Mouse (Mus musculus) lung, embryonic 16.5 days (tissue): ENCODE measurements around the gene Ptk6. TPM values are rescaled to one million over a fixed set of nuclear protein-coding genes. Genes with fewer than 3 reads are reported as not detected.

Source experiments
- ATAC-seq: fragments of 200-750 bp; cut with Nextera tagmentation; 2 replicates; pipeline ENCODE4 v1.8.0; 2017; ENCODE audit warnings: low read depth, mild to moderate bottlenecking, moderate library complexity
- H3K27ac ChIP-seq: fragments of 300-500 bp; sonication (generic); 2 replicates; pipeline ENCODE4 v1.5.1; 2014; ENCODE audit warnings: mild to moderate bottlenecking, control low read depth, low read length
- H3K27me3 ChIP-seq: fragments of 300-500 bp; sonication (generic); 2 replicates; pipeline ENCODE4 v1.6.1; 2014; ENCODE audit warnings: low read depth, low read length, mixed read lengths; ENCODE audit not compliant: control insufficient read depth, insufficient read depth
- H3K36me3 ChIP-seq: fragments of 300-500 bp; sonication (generic); 2 replicates; pipeline ENCODE4 v1.6.1; 2014; ENCODE audit warnings: low read length; ENCODE audit not compliant: control insufficient read depth, insufficient read depth
- H3K4me1 ChIP-seq: fragments of 300-500 bp; sonication (generic); replicated peaks from 2 replicates; pipeline ENCODE4 v1.6.1; 2014; ENCODE audit warnings: low read length, mixed read lengths; ENCODE audit not compliant: control insufficient read depth, insufficient read depth
- H3K4me2 ChIP-seq: fragments of 300-500 bp; sonication (generic); 2 replicates; pipeline ENCODE4 v1.6.1; 2014; ENCODE audit warnings: low read depth, low read length, control low read depth
- H3K4me3 ChIP-seq: fragments of 300-500 bp; sonication (generic); 2 replicates; pipeline ENCODE4 v1.5.1; 2014; ENCODE audit warnings: mild to moderate bottlenecking, low read length, control low read depth
- H3K9ac ChIP-seq: fragments of 300-500 bp; sonication (generic); 2 replicates; pipeline ENCODE4 v1.6.1; 2014; ENCODE audit warnings: low read length, control low read depth
- H3K9me3 ChIP-seq: fragments of 300-500 bp; sonication (generic); 2 replicates; pipeline ENCODE4 v1.6.1; 2016; ENCODE audit warnings: low read length; ENCODE audit not compliant: control insufficient read depth
- WGBS: fragments of 180-500 bp; shearing (Covaris S2); extraction: QIAGEN DNeasy Blood & Tissue Kit; methylation state at CpG from one replicate; pipeline ENCODE4 v1.1.7; 2014; 5-methylcytosine and 5-hydroxymethylcytosine counted together
- polyA plus RNA-seq: library from polyadenylated mRNA; unstranded; fragments of >200 nt; fragmentation: Nextera tagmentation; extraction: Ambion mirVana; gene quantifications from 2 replicates; pipeline ENCODE4 v1.2.1, GENCODE M21; 2015

Gene Ptk6
- polyA plus RNA-seq: 0.04 and 0.05 TPM in 2 replicates

DNA sequence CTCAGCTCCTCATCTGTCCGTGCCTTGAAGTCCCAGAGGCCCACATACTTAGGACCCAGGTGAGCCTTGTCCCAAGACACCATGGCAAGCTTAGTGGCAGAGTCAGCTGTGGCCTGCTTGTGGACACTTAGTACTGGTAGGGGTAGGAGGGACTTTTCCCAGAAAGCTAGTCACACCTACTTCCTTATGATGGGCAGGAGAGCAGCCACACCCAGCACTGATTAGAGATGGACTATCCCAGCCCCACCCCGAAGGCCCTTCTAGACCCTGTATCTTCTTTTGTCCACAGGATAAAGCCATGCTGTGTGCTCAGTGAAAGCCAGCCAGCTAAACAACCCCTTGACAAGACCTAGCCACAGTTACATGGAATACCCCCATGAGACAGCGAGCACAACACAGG is at the start of gene Ptk6:
Gene Ptk6 (minus strand): TSS at position 368 of the 400 bp plus-strand sequence.
- Histone ChIP-seq H3K4me1 (no peaks in the 10 kb centered on the region), H3K27ac (no peak within 1 kb of the TSS), H3K9ac (no peak within 1 kb of the TSS), H3K4me3 (no peak within 1 kb of the TSS), H3K36me3 (no peaks in the 10 kb centered on the region), H3K9me3 (no peaks in the 10 kb centered on the region), H3K4me2 (no peak within 1 kb of the TSS), H3K27me3 (no peaks in the 10 kb centered on the region)
- ATAC-seq: no peak
- whole genome bisulfite sequencing: 80% methylated on average over 3 of the region's 3 CpGs

DNA sequence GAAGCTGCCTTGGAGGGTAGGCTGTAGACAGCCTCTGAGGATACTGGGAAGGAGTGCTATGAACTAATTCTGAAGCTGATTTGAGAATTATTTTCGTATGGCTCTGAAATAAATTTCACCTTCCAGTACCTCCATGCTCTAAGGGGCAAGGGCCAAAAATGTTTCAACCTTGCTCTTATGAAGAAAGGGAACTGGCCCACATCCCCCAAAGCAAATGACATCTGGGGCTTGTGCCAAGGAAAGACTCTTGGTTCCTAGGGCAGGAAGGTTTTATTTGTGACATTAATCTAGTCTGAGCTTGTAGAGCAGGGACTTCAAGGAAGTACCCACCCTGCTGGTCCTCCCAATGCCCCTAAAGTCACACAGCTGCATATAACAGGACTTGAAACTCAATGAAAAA is 49.3 kb upstream of the Ptk6 start:
- H3K36me3 ChIP-seq: peaks cover 36% of the 10 kb centered on the region
- H3K4me2 ChIP-seq: no peak overlapping the region
- H3K9me3 ChIP-seq: no peaks in the 10 kb centered on the region
- WGBS: 79% methylated on average over 1 of the region's 1 CpGs
- no peaks in the 10 kb centered on the region for H3K27me3 ChIP-seq
- no peak overlapping the region for H3K4me3 ChIP-seq
- H3K27ac ChIP-seq: no peak overlapping the region
- H3K9ac ChIP-seq: no peak overlapping the region
- H3K4me1 ChIP-seq: no peaks in the 10 kb centered on the region
- no peak for ATAC-seq

DNA sequence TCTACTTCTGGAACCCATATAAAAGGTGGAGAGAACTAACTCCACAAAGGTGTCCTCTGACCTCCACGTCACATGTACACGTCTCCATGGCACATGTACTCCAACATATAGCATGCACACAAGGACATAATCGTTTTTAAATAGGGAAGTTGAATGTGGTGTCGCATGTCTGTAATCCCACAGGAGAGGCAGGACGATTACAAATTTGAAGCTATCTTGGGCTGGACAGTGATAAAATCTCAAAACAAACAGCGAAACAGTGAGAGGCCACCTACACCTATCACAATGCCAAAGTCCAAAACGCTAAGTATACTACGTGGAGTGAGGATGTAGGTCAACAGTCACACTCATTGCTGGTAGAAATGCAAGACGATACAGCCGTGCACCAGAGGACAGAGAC is 46.6 kb upstream of the Ptk6 start:
- no peak for ATAC-seq
- peaks cover 15% of the 10 kb centered on the region for H3K36me3 ChIP-seq

DNA sequence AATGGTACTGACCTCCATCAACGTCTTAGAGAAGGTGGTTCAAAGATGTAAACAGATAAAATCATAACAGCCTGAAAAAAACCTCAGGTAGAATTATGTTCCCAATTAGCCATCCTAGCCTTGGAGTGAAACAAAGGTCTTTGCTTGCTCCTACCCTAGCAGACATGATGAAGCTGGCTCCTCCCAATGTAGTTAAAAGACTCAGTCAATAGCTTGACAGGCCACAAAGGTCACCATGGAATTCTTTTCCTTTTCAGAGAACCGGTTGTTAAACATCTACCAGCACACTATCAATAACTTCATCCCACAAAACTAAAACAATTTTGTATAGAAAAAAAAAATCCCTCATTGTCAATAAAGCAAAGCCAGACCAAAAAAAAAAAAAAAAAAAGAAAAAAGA is 42.4 kb upstream of the Ptk6 start:
- Histone ChIP-seq H3K27me3 (no peaks in the 10 kb centered on the region), H3K9ac (no peak overlapping the region), H3K4me2 (no peak overlapping the region), H3K4me3 (no peak overlapping the region), H3K27ac (no peak overlapping the region), H3K9me3 (no peaks in the 10 kb centered on the region), H3K4me1 (peaks cover 9% of the 10 kb centered on the region), H3K36me3 (no peaks in the 10 kb centered on the region)
- WGBS: 25% methylated on average over 2 of the region's 2 CpGs
- no peak for ATAC-seq

More for the DNA sequence above, 46.6 kb upstream of the Ptk6 start:
- Histone ChIP-seq H3K4me2 (no peak overlapping the region), H3K9ac (no peak overlapping the region), H3K27me3 (no peaks in the 10 kb centered on the region), H3K4me1 (no peaks in the 10 kb centered on the region), H3K27ac (no peak overlapping the region), H3K9me3 (no peaks in the 10 kb centered on the region), H3K4me3 (no peak overlapping the region)
- WGBS: 76% methylated on average over 10 of the region's 10 CpGs

DNA sequence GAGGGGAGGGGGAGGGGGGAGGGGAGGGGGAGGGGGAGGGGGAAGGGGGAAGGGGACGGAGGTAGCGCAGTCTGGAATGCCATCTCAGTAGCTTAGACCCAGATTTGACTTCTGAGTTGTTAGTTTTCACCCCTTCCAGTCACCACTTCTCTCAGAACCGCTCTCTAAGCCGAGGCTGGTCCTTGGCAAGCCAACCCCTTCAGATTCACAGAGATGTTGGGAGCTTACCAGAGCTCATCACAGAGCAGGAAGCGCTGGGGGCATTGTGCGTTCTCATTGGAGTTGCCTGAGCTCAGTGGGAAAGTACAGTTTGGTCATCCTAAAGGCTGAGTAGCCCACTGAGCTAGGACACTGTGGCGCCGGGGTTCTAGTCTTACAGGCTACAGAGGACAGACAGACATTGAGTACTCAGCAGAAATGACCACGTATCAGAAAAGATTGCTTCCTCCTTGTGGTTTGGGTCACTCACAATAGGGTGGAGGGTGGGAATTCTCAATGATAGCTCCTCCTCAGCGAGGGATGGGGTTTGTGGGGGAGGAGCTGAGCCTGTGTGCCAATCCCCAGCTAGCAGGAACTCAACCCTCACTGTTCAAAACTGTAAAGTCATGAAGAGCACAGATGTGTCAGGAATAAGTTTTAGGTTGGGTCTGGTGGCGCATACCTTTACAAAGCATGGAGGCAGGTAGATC is 41.3 kb upstream of the Ptk6 start:
- H3K27me3 ChIP-seq: no peaks in the 10 kb centered on the region
- no peak overlapping the region for H3K4me2 ChIP-seq
- no peaks in the 10 kb centered on the region for H3K9me3 ChIP-seq
- 30% methylated on average over 11 of the region's 11 CpGs for WGBS
- no peaks in the 10 kb centered on the region for H3K36me3 ChIP-seq
- no peak overlapping the region for H3K9ac ChIP-seq
- no peak overlapping the region for H3K27ac ChIP-seq
- peak; percentile 52; the same call in 1 of the 2 replicates for ATAC-seq
- no peak overlapping the region for H3K4me3 ChIP-seq
- peaks cover 9% of the 10 kb centered on the region for H3K4me1 ChIP-seq

DNA sequence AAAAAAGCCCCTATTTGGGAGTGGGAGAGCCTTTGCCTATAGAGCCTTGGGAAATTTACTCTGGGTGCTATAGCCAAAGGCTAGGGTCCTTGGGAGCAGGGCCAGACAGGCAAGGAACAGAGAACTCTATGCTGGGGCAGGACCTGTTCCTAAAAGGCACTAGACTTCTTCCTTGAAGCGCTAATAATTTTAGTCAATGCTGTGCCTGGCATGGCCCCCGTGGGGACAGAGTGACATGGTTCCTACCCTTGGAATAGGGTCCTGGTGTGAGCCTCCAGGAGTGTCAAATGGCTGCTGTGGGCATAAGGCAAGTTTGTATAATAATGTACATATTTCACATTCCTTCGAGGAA is 39.7 kb upstream of the Ptk6 start:
- no peaks in the 10 kb centered on the region for H3K9me3 ChIP-seq
- ATAC-seq: 0 out of 2 replicates have a peak, but pooled peaks have one; percentile 6
- H3K27ac ChIP-seq: no peak overlapping the region
- peak overlapping the region; percentile 84 for H3K9ac ChIP-seq
- peak overlapping the region; percentile 72 for H3K4me3 ChIP-seq
- H3K27me3 ChIP-seq: no peaks in the 10 kb centered on the region
- peak overlapping the region; percentile 64 for H3K4me2 ChIP-seq
- WGBS: 42% methylated on average over 3 of the region's 3 CpGs
- peaks cover 9% of the 10 kb centered on the region for H3K4me1 ChIP-seq
- no peaks in the 10 kb centered on the region for H3K36me3 ChIP-seq

DNA sequence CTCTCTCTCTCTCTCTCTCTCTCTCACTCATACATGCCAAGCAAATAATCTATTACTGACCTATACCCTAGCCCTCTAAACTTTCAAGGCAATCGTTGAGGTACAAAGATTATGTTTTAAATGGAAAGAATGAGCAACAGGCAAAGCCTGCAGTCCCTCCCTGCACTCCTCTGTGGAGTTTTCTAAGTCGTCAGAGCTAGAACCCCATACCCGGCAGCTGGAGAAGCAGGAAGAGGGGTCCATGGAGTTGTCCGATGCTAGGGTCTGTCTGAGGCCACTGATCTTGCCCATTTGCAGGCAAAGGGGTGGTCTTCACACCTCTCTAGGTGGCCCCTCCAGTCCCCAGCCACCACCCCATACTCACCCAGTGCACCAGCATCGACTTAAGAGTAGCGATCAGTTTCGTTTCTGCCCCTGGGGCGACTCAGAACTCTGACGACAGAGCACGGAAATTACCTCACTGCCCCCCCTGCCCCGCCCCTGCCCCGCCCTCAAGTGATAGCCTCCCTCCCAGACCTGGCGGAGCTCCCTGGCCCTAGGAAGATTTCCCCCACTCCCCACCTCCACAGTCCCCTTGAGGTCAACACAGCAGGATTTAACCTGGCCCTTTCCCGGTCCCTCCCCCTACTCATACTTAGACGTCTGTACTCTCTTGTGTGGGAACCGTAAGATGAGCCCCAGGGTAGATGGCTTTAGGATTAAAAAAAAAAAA is 39.2 kb upstream of the Ptk6 start, which contains the start of gene Helz2:
Gene Helz2 (minus strand): TSS at position 426 of the 712 bp plus-strand sequence.
- H3K4me1 ChIP-seq: peaks cover 9% of the 10 kb centered on the region
- H3K9me3 ChIP-seq: no peaks in the 10 kb centered on the region
- peak within 1 kb of the TSS; percentile 72 for H3K4me3 ChIP-seq
- H3K27ac ChIP-seq: no peak within 1 kb of the TSS
- 8% methylated on average over 16 of the region's 16 CpGs for WGBS
- no peaks in the 10 kb centered on the region for H3K27me3 ChIP-seq
- 0 out of 2 replicates have a peak, but pooled peaks cover 2% of the 10 kb centered on the region for H3K36me3 ChIP-seq
- H3K9ac ChIP-seq: peak within 1 kb of the TSS; percentile 84
- H3K4me2 ChIP-seq: peak within 1 kb of the TSS; percentile 64
- ATAC-seq: peak; percentile 86

DNA sequence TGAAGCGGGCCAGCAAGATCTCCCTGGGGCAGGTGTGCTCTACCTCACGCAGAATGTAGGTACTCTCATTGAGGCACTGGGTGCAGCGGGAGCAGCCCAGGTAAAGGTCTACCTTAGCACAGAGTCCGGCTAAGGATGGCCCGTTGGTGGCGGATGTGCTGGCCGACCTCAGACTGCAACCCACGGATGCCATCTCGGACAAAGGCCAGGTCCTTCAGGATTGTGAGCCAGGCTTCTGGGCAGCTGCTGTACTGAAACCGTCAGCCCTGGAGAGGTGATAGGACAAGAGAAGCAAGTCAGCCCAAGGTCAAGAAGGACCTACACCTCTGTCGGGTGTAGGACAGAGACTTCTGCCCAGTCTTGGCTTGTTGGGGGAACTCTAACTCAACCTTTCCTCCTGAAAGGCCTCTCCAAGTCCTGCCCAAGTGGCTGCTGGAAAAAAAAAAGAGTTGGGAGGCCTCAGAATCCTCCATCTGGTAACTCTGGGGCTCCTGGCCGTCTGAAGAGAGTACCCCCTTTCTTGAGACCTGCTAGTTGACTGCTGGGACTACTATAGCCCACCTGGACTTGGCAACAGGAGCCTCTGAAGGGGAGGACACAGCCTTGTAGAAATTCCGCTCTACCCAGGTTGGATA is 38.3 kb upstream of the Ptk6 start:
- ATAC-seq: no peak
- Histone ChIP-seq H3K4me2 (peak overlapping the region; percentile 64), H3K27me3 (no peaks in the 10 kb centered on the region), H3K36me3 (0 out of 2 replicates have a peak, but pooled peaks cover 2% of the 10 kb centered on the region), H3K9ac (peak overlapping the region; percentile 84), H3K4me1 (peaks cover 9% of the 10 kb centered on the region), H3K9me3 (no peaks in the 10 kb centered on the region), H3K4me3 (peak overlapping the region; percentile 72), H3K27ac (no peak overlapping the region)
- WGBS: 86% methylated on average over 13 of the region's 13 CpGs

DNA sequence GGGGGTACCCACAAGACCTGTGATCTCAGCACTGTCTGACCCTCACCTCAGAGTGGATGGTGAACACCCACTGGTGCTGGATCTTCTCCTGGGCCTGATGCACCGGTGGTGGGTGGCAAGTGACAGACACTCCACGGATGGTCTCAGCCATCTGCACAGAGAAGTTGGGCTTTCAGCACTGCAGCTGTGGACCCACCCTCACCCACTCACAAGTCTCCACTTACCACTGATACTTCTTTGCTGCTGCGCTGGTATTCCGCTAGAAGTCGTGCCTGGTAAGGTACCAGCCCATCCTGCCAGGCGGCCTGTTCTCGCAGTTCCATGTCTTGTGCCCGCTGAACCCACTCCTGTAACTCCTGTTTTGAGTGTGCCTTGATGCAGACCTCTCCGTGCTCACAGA is 36.7 kb upstream of the Ptk6 start:
- Histone ChIP-seq H3K9me3 (no peaks in the 10 kb centered on the region), H3K27ac (no peak overlapping the region), H3K9ac (no peak overlapping the region), H3K4me2 (no peak overlapping the region), H3K4me1 (peaks cover 9% of the 10 kb centered on the region), H3K27me3 (no peaks in the 10 kb centered on the region), H3K4me3 (no peak overlapping the region), H3K36me3 (0 out of 2 replicates have a peak, but pooled peaks cover 2% of the 10 kb centered on the region)
- 85% methylated on average over 9 of the region's 9 CpGs for WGBS
- ATAC-seq: no peak
